21 mouse cellular contexts compared by ENCODE assay signal in genomic region chr12:99938476-99938875, GRCm38 (mm10). TPM values are rescaled to one million over a fixed set of nuclear protein-coding genes. Genes with fewer than 3 reads are reported as not detected.
A peak's percentile ranks its signal among the peaks of the same experiment; 100 is the strongest.
DNase-seq lines count a peak whose midpoint lies in the region; ATAC-seq and TF ChIP-seq lines count a peak whose summit lies in the region.
"Had no signal": no experiment of that assay in that cellular context is flagged by ENCODE, and none has a peak within 500 bp of the region (broad histone marks: within the 10 kb centered on the region; RNA-seq: fewer than 3 reads in every experiment).

No protein-coding gene starts in this region.

- ATAC-seq in heart, embryonic 12.5 days (ENCODE audit: insufficient number of reproducible peaks, low FRiP score), result no peak
- peak; percentile 11; the same call in 1 of the 2 replicates for ATAC-seq in kidney, embryonic 16.5 days (ENCODE audit: low FRiP score, low TSS enrichment)
- ATAC-seq in kidney, embryonic 14.5 days (ENCODE audit: low FRiP score, low TSS enrichment), result no peak
- ATAC-seq in lung, postnatal 0 days, result peak; percentile 89
- no peak for ATAC-seq in midbrain, embryonic 15.5 days (replicated peaks)
- ATAC-seq in granulocyte monocyte progenitor cell, adult 5-6 weeks (replicated peaks; ENCODE audit: poor library complexity, severe bottlenecking), result no peak
- ATAC-seq: CD4-positive, CD25-positive, alpha-beta regulatory T cell, adult 4 months; inflammation-experienced regulatory T-cells, adult 6 months; liver, embryonic 12.5 days; Patski had no signal

- H3K4me2 ChIP-seq in heart, embryonic 12.5 days, result no peak overlapping the region
- no peak overlapping the region for H3K4me2 ChIP-seq in kidney, embryonic 16.5 days (replicated peaks; ENCODE audit: low read depth, low read length)
- H3K4me2 ChIP-seq in kidney, embryonic 14.5 days (replicated peaks; ENCODE audit: low read depth, low read length), result no peak overlapping the region
- H3K4me2 ChIP-seq in lung, postnatal 0 days (replicated peaks; ENCODE audit: low read depth, low read length), result no peak overlapping the region
- H3K4me2 ChIP-seq in midbrain, embryonic 15.5 days, result no peak overlapping the region
- H3K4me2 ChIP-seq: heart, embryonic 15.5 days; hindbrain, embryonic 13.5 days; limb, embryonic 12.5 days; liver, embryonic 12.5 days; midbrain, embryonic 11.5 days had no signal

- TF ChIP-seq CTCF in lung, postnatal 0 days (IDR thresholded peaks at IDR 0.05), result no peak

- no peak; the same call in 1 of the 2 replicates for TF ChIP-seq EP300 in lung, postnatal 0 days (IDR thresholded peaks at IDR 0.05)

- peak; percentile 92 for DNase-seq in heart, adult 11 months
- DNase-seq in lung, postnatal 0 days (ENCODE audit: low spot score), result peak; percentile 93
- DNase-seq: adrenal gland, adult 8-10 months; cerebellum, adult 8-10 months; gastrocnemius, postnatal 25 days; retina, postnatal 1 day; thymus, postnatal 14 days had no signal

- H3K27ac ChIP-seq in heart, embryonic 12.5 days (ENCODE audit: poor library complexity, severe bottlenecking), result no peak overlapping the region
- H3K27ac ChIP-seq in kidney, embryonic 16.5 days (ENCODE audit: low read length), result no peak overlapping the region
- no peak overlapping the region for H3K27ac ChIP-seq in kidney, embryonic 14.5 days (ENCODE audit: low read depth, low read length)
- peak overlapping the region; percentile 70 for H3K27ac ChIP-seq in lung, postnatal 0 days (ENCODE audit: low read length)
- H3K27ac ChIP-seq in midbrain, embryonic 15.5 days, result no peak overlapping the region
- H3K27ac ChIP-seq: heart, embryonic 15.5 days; hindbrain, embryonic 13.5 days; limb, embryonic 12.5 days; liver, embryonic 12.5 days; stomach, postnatal 0 days had no signal

- H3K36me3 ChIP-seq in heart, embryonic 12.5 days, result peaks cover 42% of the 10 kb centered on the region
- 0 out of 2 replicates have a peak, but pooled peaks cover 11% of the 10 kb centered on the region for H3K36me3 ChIP-seq in kidney, embryonic 16.5 days (ENCODE audit: insufficient read depth, low read length)
- peaks cover 11% of the 10 kb centered on the region; the same call in 1 of the 2 replicates for H3K36me3 ChIP-seq in kidney, embryonic 14.5 days (ENCODE audit: control insufficient read depth, insufficient read depth, low read length)
- H3K36me3 ChIP-seq in lung, postnatal 0 days (ENCODE audit: insufficient read depth, low read length), result no peaks in the 10 kb centered on the region
- peaks cover 3% of the 10 kb centered on the region; the same call in 1 of the 2 replicates for H3K36me3 ChIP-seq in midbrain, embryonic 15.5 days (replicated peaks)
- H3K36me3 ChIP-seq: heart, embryonic 15.5 days had no signal

- 47% methylated on average over 4 of the region's 4 CpGs for WGBS in heart, embryonic 12.5 days
- WGBS in kidney, embryonic 16.5 days, result 37% methylated on average over 4 of the region's 4 CpGs
- WGBS in kidney, embryonic 14.5 days, result 40% methylated on average over 4 of the region's 4 CpGs
- WGBS in lung, postnatal 0 days, result 54% methylated on average over 4 of the region's 4 CpGs
- WGBS in midbrain, embryonic 15.5 days, result 85% methylated on average over 4 of the region's 4 CpGs

- no peaks in the 10 kb centered on the region for H3K27me3 ChIP-seq in heart, embryonic 12.5 days (replicated peaks)
- no peaks in the 10 kb centered on the region for H3K27me3 ChIP-seq in kidney, embryonic 16.5 days (ENCODE audit: insufficient read depth, low read length)
- H3K27me3 ChIP-seq in kidney, embryonic 14.5 days (ENCODE audit: control insufficient read depth, insufficient read depth, low read length), result no peaks in the 10 kb centered on the region
- no peaks in the 10 kb centered on the region for H3K27me3 ChIP-seq in lung, postnatal 0 days (replicated peaks; ENCODE audit: insufficient read depth, low read length)
- no peaks in the 10 kb centered on the region for H3K27me3 ChIP-seq in midbrain, embryonic 15.5 days (replicated peaks)
- H3K27me3 ChIP-seq: heart, embryonic 15.5 days; hindbrain, embryonic 13.5 days; limb, embryonic 12.5 days; liver, embryonic 12.5 days; Patski had no signal

- H3K9ac ChIP-seq in heart, embryonic 12.5 days, result no peak overlapping the region
- H3K9ac ChIP-seq in kidney, embryonic 16.5 days (replicated peaks; ENCODE audit: low read length), result no peak overlapping the region
- no peak overlapping the region for H3K9ac ChIP-seq in kidney, embryonic 14.5 days (ENCODE audit: low read depth, low read length)
- H3K9ac ChIP-seq in lung, postnatal 0 days (replicated peaks; ENCODE audit: low read depth), result no peak overlapping the region
- no peak overlapping the region for H3K9ac ChIP-seq in midbrain, embryonic 15.5 days
- H3K9ac ChIP-seq: heart, embryonic 15.5 days; hindbrain, embryonic 13.5 days; limb, embryonic 12.5 days; liver, embryonic 12.5 days had no signal

- peaks cover 6% of the 10 kb centered on the region; the same call in 1 of the 2 replicates for H3K4me1 ChIP-seq in heart, embryonic 12.5 days (replicated peaks)
- H3K4me1 ChIP-seq in kidney, embryonic 16.5 days (ENCODE audit: insufficient read depth, low read length), result peaks cover 19% of the 10 kb centered on the region
- H3K4me1 ChIP-seq in kidney, embryonic 14.5 days (ENCODE audit: control insufficient read depth, insufficient read depth, low read length), result peaks cover 8% of the 10 kb centered on the region
- H3K4me1 ChIP-seq in lung, postnatal 0 days (ENCODE audit: insufficient read depth, low read depth, low read length), result no peaks in the 10 kb centered on the region
- H3K4me1 ChIP-seq in midbrain, embryonic 15.5 days, result no peaks in the 10 kb centered on the region
- H3K4me1 ChIP-seq: hindbrain, embryonic 13.5 days; limb, embryonic 12.5 days; liver, embryonic 12.5 days had no signal

- H3K4me3 ChIP-seq in heart, embryonic 12.5 days, result no peak overlapping the region
- H3K4me3 ChIP-seq in kidney, embryonic 16.5 days (ENCODE audit: low read length), result no peak overlapping the region
- H3K4me3 ChIP-seq in kidney, embryonic 14.5 days (ENCODE audit: low read length), result no peak overlapping the region
- no peak overlapping the region for H3K4me3 ChIP-seq in lung, postnatal 0 days (ENCODE audit: low read depth, low read length)
- H3K4me3 ChIP-seq in midbrain, embryonic 15.5 days, result no peak overlapping the region
- H3K4me3 ChIP-seq: heart, embryonic 15.5 days; hindbrain, embryonic 13.5 days; limb, embryonic 12.5 days; liver, embryonic 12.5 days had no signal

- H3K9me3 ChIP-seq in heart, embryonic 12.5 days (replicated peaks), result no peaks in the 10 kb centered on the region
- no peaks in the 10 kb centered on the region for H3K9me3 ChIP-seq in kidney, embryonic 16.5 days (ENCODE audit: low read length)
- no peaks in the 10 kb centered on the region for H3K9me3 ChIP-seq in kidney, embryonic 14.5 days (ENCODE audit: control insufficient read depth, low read length)
- H3K9me3 ChIP-seq in lung, postnatal 0 days (ENCODE audit: low read length), result no peaks in the 10 kb centered on the region
- H3K9me3 ChIP-seq in midbrain, embryonic 15.5 days, result no peaks in the 10 kb centered on the region
- H3K9me3 ChIP-seq: heart, embryonic 15.5 days; hindbrain, embryonic 13.5 days; limb, embryonic 12.5 days; liver, embryonic 12.5 days had no signal

RNA-seq across cellular contexts. Expression of gene Kcnk13, which starts 25.8 kb away (rescaled TPM):
- polyA plus RNA-seq in heart, embryonic 12.5 days (2016; fragmentation: Nextera tagmentation; extraction: Ambion mirVana), result 0.12 and 0.27 TPM in 2 replicates
- 0.21 and 0.23 TPM in 2 replicates for polyA plus RNA-seq in kidney, embryonic 16.5 days (2015; fragmentation: Nextera tagmentation; extraction: Ambion mirVana)
- polyA plus RNA-seq in kidney, embryonic 14.5 days (2014; fragmentation: Nextera tagmentation; extraction: Ambion mirVana), result 0.14 and 0.15 TPM in 2 replicates
- 7.8 and 8.3 TPM in 2 replicates for polyA plus RNA-seq in lung, postnatal 0 days (2015; fragmentation: Nextera tagmentation; extraction: Ambion mirVana)
- polyA plus RNA-seq in midbrain, embryonic 15.5 days (2015; fragmentation: Nextera tagmentation; extraction: Ambion mirVana), result 1.1 and 1.4 TPM in 2 replicates
- 1.2 TPM in 2 replicates for total RNA-seq in granulocyte monocyte progenitor cell, adult 5-6 weeks (2014; fragmentation: Nextera tagmentation)
- 0.15 and 0.65 TPM in 2 replicates for total RNA-seq in granulocyte monocyte progenitor cell, adult 5-6 weeks (2017)
- polyA plus RNA-seq: CD4-positive, CD25-positive, alpha-beta regulatory T cell, adult 4 months; inflammation-experienced regulatory T-cells, adult 6 months; Patski had no signal

RNA-seq across cellular contexts. Expression of gene Tdp1, which starts 54.2 kb away (rescaled TPM):
- 29.9 and 32.6 TPM in 2 replicates for polyA plus RNA-seq in heart, embryonic 12.5 days (2016; fragmentation: Nextera tagmentation; extraction: Ambion mirVana)
- polyA plus RNA-seq in kidney, embryonic 16.5 days (2015; fragmentation: Nextera tagmentation; extraction: Ambion mirVana), result 61.7 and 66.4 TPM in 2 replicates
- polyA plus RNA-seq in kidney, embryonic 14.5 days (2014; fragmentation: Nextera tagmentation; extraction: Ambion mirVana), result 48.8 and 70.4 TPM in 2 replicates
- 14.2 and 17.2 TPM in 2 replicates for polyA plus RNA-seq in lung, postnatal 0 days (2015; fragmentation: Nextera tagmentation; extraction: Ambion mirVana)
- polyA plus RNA-seq in midbrain, embryonic 15.5 days (2015; fragmentation: Nextera tagmentation; extraction: Ambion mirVana), result 53.0 and 56.2 TPM in 2 replicates
- total RNA-seq in granulocyte monocyte progenitor cell, adult 5-6 weeks (2014; fragmentation: Nextera tagmentation), result 38.1 and 41.9 TPM in 2 replicates
- 19.0 and 22.6 TPM in 2 replicates for total RNA-seq in granulocyte monocyte progenitor cell, adult 5-6 weeks (2017)

RNA-seq across cellular contexts. Expression of gene Efcab11, which starts 54.2 kb away (rescaled TPM):
- polyA plus RNA-seq in heart, embryonic 12.5 days (2016; fragmentation: Nextera tagmentation; extraction: Ambion mirVana), result 10.0 and 11.8 TPM in 2 replicates
- polyA plus RNA-seq in kidney, embryonic 16.5 days (2015; fragmentation: Nextera tagmentation; extraction: Ambion mirVana), result 12.5 TPM in 2 replicates
- polyA plus RNA-seq in kidney, embryonic 14.5 days (2014; fragmentation: Nextera tagmentation; extraction: Ambion mirVana), result 12.8 and 14.9 TPM in 2 replicates
- polyA plus RNA-seq in lung, postnatal 0 days (2015; fragmentation: Nextera tagmentation; extraction: Ambion mirVana), result 2.2 and 2.7 TPM in 2 replicates
- polyA plus RNA-seq in midbrain, embryonic 15.5 days (2015; fragmentation: Nextera tagmentation; extraction: Ambion mirVana), result 4.1 and 4.8 TPM in 2 replicates
- total RNA-seq in granulocyte monocyte progenitor cell, adult 5-6 weeks (2014; fragmentation: Nextera tagmentation), result 3.5 and 5.3 TPM in 2 replicates
- total RNA-seq in granulocyte monocyte progenitor cell, adult 5-6 weeks (2017), result 5.9 and 9.3 TPM in 2 replicates
- total RNA-seq: gastrocnemius, postnatal 25 days had no signal

Comparison
In these comparisons a context has a peak if more than half of its experiments do, and no peak if none do; other contexts are left out.
1. ATAC-seq: peak in kidney, embryonic 16.5 days (single experiment) and lung, postnatal 0 days (single experiment); none in heart, embryonic 12.5 days (single experiment), kidney, embryonic 14.5 days (single experiment), midbrain, embryonic 15.5 days (single experiment) and granulocyte monocyte progenitor cell, adult 5-6 weeks (single experiment).